Mouse (Mus musculus): ENCODE results near the gene Pknox2.

GRCm38 (mm10) chr9:36864862-36865813 is 282.1 kb downstream of the Pknox2 start:
- TF ChIP-seq CTCF (IDR thresholded peaks at IDR 0.05; ENCODE audit: control insufficient read depth, insufficient read depth, insufficient replicate concordance, low read depth, low read length) (no peak), POLR2A (IDR thresholded peaks at IDR 0.05; ENCODE audit: control insufficient read depth, low read depth, low read length) (no peak)
